8 mouse cellular contexts compared by ENCODE assay signal in the genomic region with DNA sequence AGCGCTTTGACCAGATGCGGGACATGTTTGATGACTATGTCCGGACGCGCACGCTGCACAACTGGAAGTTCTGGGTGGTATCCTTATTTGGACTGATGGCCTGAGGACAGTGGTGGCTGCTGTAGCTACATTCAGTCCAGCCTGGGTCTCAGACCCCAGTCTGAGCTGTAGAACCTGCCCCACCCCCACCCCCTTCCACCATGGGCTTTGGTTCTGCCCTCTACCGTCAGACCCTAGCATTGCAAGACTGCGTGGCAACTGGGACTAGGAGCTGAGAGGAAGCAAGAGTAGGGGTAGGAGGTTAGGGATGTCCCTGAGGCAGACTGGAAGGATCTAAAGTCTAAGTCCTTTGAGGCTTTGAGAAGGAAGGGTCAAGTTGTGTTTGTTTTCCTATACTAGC. TPM values are rescaled to one million over a fixed set of nuclear protein-coding genes. Genes with fewer than 3 reads are reported as not detected.
DNase-seq lines count a peak whose midpoint lies in the region; ATAC-seq and TF ChIP-seq lines count a peak whose summit lies in the region.

No protein-coding gene starts in this region.

- TF ChIP-seq POLR2A in small intestine, adult 2 months (IDR thresholded peaks at IDR 0.05; ENCODE audit: low read depth, low read length) = no peak

- peak overlapping the region; percentile 22 for H3K4me3 ChIP-seq in heart, embryonic 11.5 days (ENCODE audit: low read depth, low read length)
- H3K4me3 ChIP-seq in forebrain, embryonic 14.5 days (ENCODE audit: low read depth, low read length) = no peak overlapping the region
- H3K4me3 ChIP-seq in intestine, postnatal 0 days (ENCODE audit: low read depth, low read length) = peak overlapping the region; percentile 11
- H3K4me3 ChIP-seq in small intestine, adult 2 months (ENCODE audit: low read depth, low read length) = peak overlapping the region; percentile 31

- peak overlapping the region; percentile 49 for H3K4me2 ChIP-seq in heart, embryonic 11.5 days
- peak overlapping the region; percentile 28 for H3K4me2 ChIP-seq in forebrain, embryonic 14.5 days (ENCODE audit: low read length)
- peak overlapping the region; percentile 54 for H3K4me2 ChIP-seq in intestine, postnatal 0 days (replicated peaks; ENCODE audit: low read depth)

- no peak for DNase-seq in heart, adult 11 months
- DNase-seq in adrenal gland, postnatal 10 days = peak; percentile 52
- peak; percentile 29 for DNase-seq in forebrain, embryonic 14.5 days (ENCODE audit: low spot score)
- peak; percentile 34 for DNase-seq in lung, postnatal 25 days (ENCODE audit: low spot score)
- DNase-seq in urinary bladder, postnatal 25 days (ENCODE audit: low spot score) = no peak

- no peak for ATAC-seq in heart, embryonic 11.5 days (replicated peaks; ENCODE audit: insufficient number of reproducible peaks, low FRiP score, low TSS enrichment)
- ATAC-seq in forebrain, embryonic 14.5 days = no peak
- ATAC-seq in intestine, postnatal 0 days = no peak

- H3K27me3 ChIP-seq in heart, embryonic 11.5 days (ENCODE audit: control insufficient read depth, insufficient read depth, low read length) = peaks cover 37% of the 10 kb centered on the region
- peaks cover 14% of the 10 kb centered on the region for H3K27me3 ChIP-seq in forebrain, embryonic 14.5 days (replicated peaks; ENCODE audit: control insufficient read depth, insufficient read depth, low read length)
- H3K27me3 ChIP-seq in intestine, postnatal 0 days (replicated peaks; ENCODE audit: control insufficient read depth, insufficient read depth, low read length) = peaks cover 11% of the 10 kb centered on the region; the same call in 1 of the 2 replicates
- no peaks in the 10 kb centered on the region for H3K27me3 ChIP-seq in small intestine, adult 2 months (ENCODE audit: control insufficient read depth, insufficient read depth, low read length)

- no peak overlapping the region for H3K27ac ChIP-seq in heart, embryonic 11.5 days (ENCODE audit: low read depth, low read length)
- no peak overlapping the region for H3K27ac ChIP-seq in forebrain, embryonic 14.5 days (ENCODE audit: low read depth, low read length)
- no peak overlapping the region for H3K27ac ChIP-seq in intestine, postnatal 0 days (ENCODE audit: low read depth, low read length)
- no peak overlapping the region for H3K27ac ChIP-seq in small intestine, adult 2 months (ENCODE audit: insufficient read depth, low read depth, low read length)

- peak; percentile 69 for TF ChIP-seq CTCF in intestine, postnatal 0 days (IDR thresholded peaks at IDR 0.05; ENCODE audit: low read depth)
- TF ChIP-seq CTCF in small intestine, adult 2 months (IDR thresholded peaks at IDR 0.05; ENCODE audit: extremely low read depth, insufficient read length, insufficient replicate concordance, low read depth, low read length) = peak; percentile 20; the same call in 1 of the 2 replicates

- peaks cover 3% of the 10 kb centered on the region; the same call in 1 of the 2 replicates for H3K9me3 ChIP-seq in heart, embryonic 11.5 days (replicated peaks; ENCODE audit: control insufficient read depth, low read length)
- no peaks in the 10 kb centered on the region for H3K9me3 ChIP-seq in forebrain, embryonic 14.5 days (replicated peaks; ENCODE audit: control insufficient read depth, low read length)
- 0 out of 2 replicates have a peak, but pooled peaks cover 2% of the 10 kb centered on the region for H3K9me3 ChIP-seq in intestine, postnatal 0 days (ENCODE audit: control insufficient read depth)

- no peak overlapping the region for H3K9ac ChIP-seq in heart, embryonic 11.5 days (ENCODE audit: low read depth, low read length)
- no peak overlapping the region for H3K9ac ChIP-seq in forebrain, embryonic 14.5 days (ENCODE audit: low read length)
- no peak overlapping the region for H3K9ac ChIP-seq in intestine, postnatal 0 days (ENCODE audit: low read depth, low read length)

- H3K4me1 ChIP-seq in heart, embryonic 11.5 days (ENCODE audit: control insufficient read depth, insufficient read depth, low read length) = 0 out of 2 replicates have a peak, but pooled peaks cover 2% of the 10 kb centered on the region
- no peaks in the 10 kb centered on the region for H3K4me1 ChIP-seq in forebrain, embryonic 14.5 days (ENCODE audit: control insufficient read depth, insufficient read depth, low read length)
- H3K4me1 ChIP-seq in intestine, postnatal 0 days (replicated peaks; ENCODE audit: control insufficient read depth, insufficient read depth, low read length) = no peaks in the 10 kb centered on the region
- H3K4me1 ChIP-seq in small intestine, adult 2 months (ENCODE audit: control insufficient read depth, insufficient read depth, insufficient read length, low read length) = 0 out of 2 replicates have a peak, but pooled peaks cover 4% of the 10 kb centered on the region

- no peaks in the 10 kb centered on the region for H3K36me3 ChIP-seq in heart, embryonic 11.5 days (ENCODE audit: control insufficient read depth, insufficient read depth, low read length)
- no peaks in the 10 kb centered on the region for H3K36me3 ChIP-seq in forebrain, embryonic 14.5 days (ENCODE audit: control insufficient read depth, insufficient read depth, low read length)
- H3K36me3 ChIP-seq in intestine, postnatal 0 days (ENCODE audit: control insufficient read depth, insufficient read depth) = no peaks in the 10 kb centered on the region
- H3K36me3 ChIP-seq in small intestine, adult 2 months (ENCODE audit: control insufficient read depth, insufficient read depth, low read length) = peaks cover 47% of the 10 kb centered on the region

- 7% methylated on average over 8 of the region's 8 CpGs for WGBS in heart, embryonic 11.5 days (ENCODE audit: insufficient replicate concordance)
- 5% methylated on average over 8 of the region's 8 CpGs for WGBS in forebrain, embryonic 14.5 days
- 37% methylated on average over 8 of the region's 8 CpGs for WGBS in intestine, postnatal 0 days
- 54% methylated on average over 8 of the region's 8 CpGs for WGBS in small intestine, adult 2 months

RNA-seq across cellular contexts. Expression of a gene that starts 14.9 kb away (rescaled TPM):
- polyA plus RNA-seq in heart, embryonic 11.5 days (2014; fragmentation: Nextera tagmentation; extraction: Ambion mirVana) = 20.0 and 21.3 TPM in 2 replicates
- 10 to 100 TPM; 23.2 to 23.5 TPM for total RNA-seq in adrenal gland, postnatal 10 days (2021)
- 16.3 and 17.4 TPM in 2 replicates for polyA plus RNA-seq in forebrain, embryonic 14.5 days (2014; fragmentation: Nextera tagmentation; extraction: Ambion mirVana)
- polyA plus RNA-seq in intestine, postnatal 0 days (2015; fragmentation: Nextera tagmentation; extraction: Ambion mirVana) = 17.7 and 18.0 TPM in 2 replicates
- polyA plus RNA-seq in small intestine, adult 2 months (2012; rRNA removed) = 4.8 and 5.3 TPM in 2 replicates

RNA-seq across cellular contexts. Expression of a gene that starts 33.5 kb away (rescaled TPM):
- 32.3 and 35.2 TPM in 2 replicates for polyA plus RNA-seq in heart, embryonic 11.5 days (2014; fragmentation: Nextera tagmentation; extraction: Ambion mirVana)
- 10 to 100 TPM; 41.9 to 43.3 TPM for total RNA-seq in adrenal gland, postnatal 10 days (2021)
- 47.4 and 48.9 TPM in 2 replicates for polyA plus RNA-seq in forebrain, embryonic 14.5 days (2014; fragmentation: Nextera tagmentation; extraction: Ambion mirVana)
- 65.1 and 65.7 TPM in 2 replicates for polyA plus RNA-seq in intestine, postnatal 0 days (2015; fragmentation: Nextera tagmentation; extraction: Ambion mirVana)
- polyA plus RNA-seq in small intestine, adult 2 months (2012; rRNA removed) = 12.1 and 28.4 TPM in 2 replicates

RNA-seq across cellular contexts. Expression of a gene that starts 44.8 kb away (rescaled TPM):
- 0.54 and 1.2 TPM in 2 replicates for polyA plus RNA-seq in heart, embryonic 11.5 days (2014; fragmentation: Nextera tagmentation; extraction: Ambion mirVana)
- total RNA-seq in adrenal gland, postnatal 10 days (2021) = 10 to 100 TPM; 59.1 to 71.7 TPM
- polyA plus RNA-seq in forebrain, embryonic 14.5 days (2014; fragmentation: Nextera tagmentation; extraction: Ambion mirVana) = 0.36 and 0.64 TPM in 2 replicates
- polyA plus RNA-seq in intestine, postnatal 0 days (2015; fragmentation: Nextera tagmentation; extraction: Ambion mirVana) = 13.7 and 16.2 TPM in 2 replicates
- polyA plus RNA-seq in small intestine, adult 2 months (2012; rRNA removed) = 190 and 304 TPM in 2 replicates

RNA-seq across cellular contexts. Expression of a gene that starts 52.5 kb away (rescaled TPM):
- polyA plus RNA-seq in heart, embryonic 11.5 days (2014; fragmentation: Nextera tagmentation; extraction: Ambion mirVana) = 28.9 and 45.4 TPM in 2 replicates
- total RNA-seq in adrenal gland, postnatal 10 days (2021) = 10 to 100 TPM; 60.4 to 70.1 TPM
- 35.5 and 44.3 TPM in 2 replicates for polyA plus RNA-seq in forebrain, embryonic 14.5 days (2014; fragmentation: Nextera tagmentation; extraction: Ambion mirVana)
- polyA plus RNA-seq in intestine, postnatal 0 days (2015; fragmentation: Nextera tagmentation; extraction: Ambion mirVana) = 11.0 and 12.0 TPM in 2 replicates
- polyA plus RNA-seq in small intestine, adult 2 months (2012; rRNA removed) = 6.9 and 14.7 TPM in 2 replicates

RNA-seq across cellular contexts. Expression of a gene that starts 56.5 kb away (rescaled TPM):
- 2.0 and 2.6 TPM in 2 replicates for polyA plus RNA-seq in heart, embryonic 11.5 days (2014; fragmentation: Nextera tagmentation; extraction: Ambion mirVana)
- total RNA-seq in adrenal gland, postnatal 10 days (2021) = 1 to 10 TPM; 3.8 to 4.5 TPM
- 25.0 and 28.9 TPM in 2 replicates for polyA plus RNA-seq in forebrain, embryonic 14.5 days (2014; fragmentation: Nextera tagmentation; extraction: Ambion mirVana)
- 2.5 and 2.9 TPM in 2 replicates for polyA plus RNA-seq in intestine, postnatal 0 days (2015; fragmentation: Nextera tagmentation; extraction: Ambion mirVana)
- 3.0 and 7.0 TPM in 2 replicates for polyA plus RNA-seq in small intestine, adult 2 months (2012; rRNA removed)

Comparison
In these comparisons a context has a peak if more than half of its experiments do, and no peak if none do; other contexts are left out.
1. DNase-seq: peak in adrenal gland, postnatal 10 days (single experiment), forebrain, embryonic 14.5 days (single experiment) and lung, postnatal 25 days (single experiment); none in heart, adult 11 months (single experiment) and urinary bladder, postnatal 25 days (single experiment).
2. RNA of a gene that starts 44.8 kb away (polyA plus RNA-seq): 190 to 304 TPM in small intestine, adult 2 months; 13.7 to 16.2 TPM in intestine, postnatal 0 days, 0.54 to 1.2 TPM in heart, embryonic 11.5 days and 0.36 to 0.64 TPM in forebrain, embryonic 14.5 days; every median in the first group is over 10 times any median in the second.
3. Peak in every context shown above with its lines, with median percentiles within 50 percentile points of each other: H3K4me2 ChIP-seq.